Mouse (Mus musculus): ENCODE results near the gene Vamp2. TPM values are rescaled to one million over a fixed set of nuclear protein-coding genes. Genes with fewer than 3 reads are reported as not detected.
A peak's percentile ranks its signal among the peaks of the same experiment; 100 is the strongest.

Gene Vamp2
- polyA plus RNA-seq, 1 experiment from 2014 or later = 64.0 TPM

DNA sequence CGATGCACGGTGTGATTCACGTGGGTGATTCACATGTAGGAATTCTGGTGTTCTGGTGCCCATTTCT is 37.4 kb downstream of the Vamp2 start, which contains the start of gene Aloxe3:
TSS of gene Aloxe3 (plus strand) at position 45 of the 67 bp plus-strand sequence.
- Histone ChIP-seq H3K9me3 (ENCODE audit: low read depth, low read length) (no peaks in the 10 kb centered on the region), H3K27ac (ENCODE audit: low read depth) (peak within 1 kb of the TSS; percentile 55; the same call in 1 of the 2 replicates), H3K4me2 (peak within 1 kb of the TSS; percentile 77), H3K9ac (peak within 1 kb of the TSS; percentile 54), H3K4me3 (ENCODE audit: low read depth, low read length) (peak within 1 kb of the TSS; percentile 61), H3K4me1 (ENCODE audit: insufficient read depth) (peaks cover 6% of the 10 kb centered on the region), H3K27me3 (ENCODE audit: insufficient read depth, low read length) (no peaks in the 10 kb centered on the region), H3K36me3 (ENCODE audit: insufficient read depth) (no peaks in the 10 kb centered on the region)
- ATAC-seq (ENCODE audit: insufficient read depth) (no peak), DNase-seq (no peak)
- 0% methylated on average over 3 of the region's 3 CpGs for WGBS
- TF ChIP-seq CTCF (IDR thresholded peaks at IDR 0.05; ENCODE audit: low read depth) = no peak

DNA sequence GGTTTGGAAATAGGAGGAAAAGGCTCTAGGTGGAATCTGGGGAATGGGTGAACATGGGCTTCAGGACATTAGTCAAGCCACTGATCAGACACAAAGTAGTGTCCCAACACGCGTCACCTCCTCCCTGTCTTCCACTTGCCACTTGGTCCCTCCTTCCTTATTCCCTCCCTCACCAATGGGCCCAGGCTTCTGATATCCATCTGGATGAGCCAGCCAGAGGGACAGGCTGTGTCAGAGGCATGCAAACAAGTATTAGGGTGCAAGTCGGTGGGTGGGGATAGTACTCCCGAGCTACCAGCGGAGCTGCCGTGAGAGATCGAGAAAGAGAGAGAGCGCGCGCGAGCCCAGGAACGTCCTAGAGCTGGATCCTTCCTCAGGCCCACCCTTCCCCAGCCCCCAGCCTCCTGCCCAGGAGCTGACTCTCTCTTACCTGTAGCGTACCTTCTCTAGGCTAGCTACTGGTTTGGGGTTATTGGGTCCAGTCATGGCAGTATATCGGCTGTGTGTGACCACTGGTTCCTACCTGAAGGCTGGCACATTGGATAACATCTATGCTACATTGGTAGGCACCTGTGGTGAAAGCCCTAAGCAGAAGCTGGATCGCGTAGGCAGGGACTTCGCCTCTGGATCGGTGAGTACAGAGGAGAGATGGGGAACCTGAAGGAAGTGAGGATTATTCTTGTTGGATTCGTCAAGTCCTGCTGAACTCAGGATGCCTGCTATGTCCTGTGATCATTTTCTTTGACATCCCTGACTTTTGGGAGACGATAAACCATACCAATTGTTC is 37.8 kb downstream of the Vamp2 start:
- Histone ChIP-seq H3K9me3 (ENCODE audit: low read depth, low read length) (no peaks in the 10 kb centered on the region), H3K4me1 (ENCODE audit: insufficient read depth) (peaks cover 6% of the 10 kb centered on the region), H3K4me2 (peak overlapping the region; percentile 77), H3K36me3 (ENCODE audit: insufficient read depth) (no peaks in the 10 kb centered on the region), H3K27me3 (ENCODE audit: insufficient read depth, low read length) (no peaks in the 10 kb centered on the region), H3K27ac (ENCODE audit: low read depth) (no peak overlapping the region), H3K9ac (peak overlapping the region; percentile 54), H3K4me3 (ENCODE audit: low read depth, low read length) (peak overlapping the region; percentile 61)
- no peak for TF ChIP-seq CTCF (IDR thresholded peaks at IDR 0.05; ENCODE audit: low read depth)
- peak; percentile 29 for DNase-seq
- no peak for ATAC-seq (ENCODE audit: insufficient read depth)
- 10% methylated on average over 20 of the region's 20 CpGs for WGBS

DNA sequence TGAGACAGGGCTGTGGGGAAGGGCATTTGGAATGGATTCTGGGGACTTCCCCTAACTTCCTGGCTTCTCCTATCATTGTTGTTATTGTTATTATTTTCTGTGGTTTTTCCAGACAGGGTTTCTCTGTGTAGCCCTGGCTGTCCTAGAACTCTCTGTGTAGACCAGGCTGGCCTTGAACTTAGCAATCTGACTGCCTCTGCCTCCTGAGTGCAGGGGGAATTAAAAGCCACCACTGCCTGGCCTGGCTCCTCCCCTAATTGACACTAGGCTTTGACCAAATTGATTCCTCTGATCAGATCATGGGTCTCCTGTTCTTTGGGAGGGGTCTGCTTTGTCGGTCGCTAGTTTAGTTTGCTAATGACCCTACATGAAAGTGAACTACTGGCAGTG is 38.4 kb downstream of the Vamp2 start:
- 51% methylated on average over 2 of the region's 2 CpGs for WGBS
- DNase-seq = no peak
- Histone ChIP-seq H3K4me3 (ENCODE audit: low read depth, low read length) (peak overlapping the region; percentile 61), H3K27me3 (ENCODE audit: insufficient read depth, low read length) (no peaks in the 10 kb centered on the region), H3K4me2 (peak overlapping the region; percentile 77), H3K9me3 (ENCODE audit: low read depth, low read length) (no peaks in the 10 kb centered on the region), H3K27ac (ENCODE audit: low read depth) (no peak overlapping the region), H3K4me1 (ENCODE audit: insufficient read depth) (peaks cover 6% of the 10 kb centered on the region), H3K36me3 (ENCODE audit: insufficient read depth) (no peaks in the 10 kb centered on the region), H3K9ac (peak overlapping the region; percentile 54)
- no peak for ATAC-seq (ENCODE audit: insufficient read depth)
- TF ChIP-seq CTCF (IDR thresholded peaks at IDR 0.05; ENCODE audit: low read depth) = no peak

DNA sequence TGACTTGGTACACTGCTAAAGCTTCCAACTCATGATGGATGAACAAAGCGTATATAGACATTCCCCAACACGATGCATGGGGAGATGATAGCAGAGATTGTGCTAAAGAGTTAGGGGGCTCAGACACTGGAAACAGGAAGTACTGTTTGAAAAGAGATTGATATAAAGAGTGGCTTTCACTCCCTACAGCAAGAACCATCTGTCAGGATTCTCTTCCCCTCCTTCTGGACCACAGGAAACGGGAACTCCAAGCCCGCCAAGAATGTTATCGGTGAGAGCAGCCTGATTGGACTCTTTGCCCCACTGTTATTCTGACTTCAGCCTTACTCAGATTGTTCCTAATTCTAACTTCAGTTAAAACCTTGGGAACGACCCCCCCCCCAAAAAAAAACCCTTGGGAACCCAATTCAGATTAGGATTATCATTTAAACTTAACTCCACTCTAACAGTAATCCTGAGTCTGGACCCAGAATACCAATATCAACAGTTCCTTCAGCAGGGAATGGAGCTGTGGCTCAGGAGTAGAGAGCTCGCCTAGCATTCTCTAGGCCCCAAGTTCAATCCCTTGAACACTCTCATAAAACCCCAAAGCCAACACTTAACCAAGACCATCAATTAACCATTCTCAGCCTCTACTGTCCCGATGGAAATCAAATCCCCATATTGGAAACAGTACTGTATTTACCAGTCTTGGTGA is 40.3 kb downstream of the Vamp2 start:
- ATAC-seq (ENCODE audit: insufficient read depth) (no peak), DNase-seq (peak; percentile 9)
- H3K9me3 ChIP-seq (ENCODE audit: low read depth, low read length) = no peaks in the 10 kb centered on the region
- H3K9ac ChIP-seq = no peak overlapping the region
- no peaks in the 10 kb centered on the region for H3K36me3 ChIP-seq (ENCODE audit: insufficient read depth)
- WGBS = 54% methylated on average over 8 of the region's 8 CpGs
- H3K27me3 ChIP-seq (ENCODE audit: insufficient read depth, low read length) = no peaks in the 10 kb centered on the region
- no peak overlapping the region for H3K4me2 ChIP-seq
- H3K4me3 ChIP-seq (ENCODE audit: low read depth, low read length) = no peak overlapping the region
- H3K27ac ChIP-seq (ENCODE audit: low read depth) = no peak overlapping the region
- H3K4me1 ChIP-seq (ENCODE audit: insufficient read depth) = peaks cover 6% of the 10 kb centered on the region
- TF ChIP-seq CTCF (IDR thresholded peaks at IDR 0.05; ENCODE audit: low read depth) = no peak

DNA sequence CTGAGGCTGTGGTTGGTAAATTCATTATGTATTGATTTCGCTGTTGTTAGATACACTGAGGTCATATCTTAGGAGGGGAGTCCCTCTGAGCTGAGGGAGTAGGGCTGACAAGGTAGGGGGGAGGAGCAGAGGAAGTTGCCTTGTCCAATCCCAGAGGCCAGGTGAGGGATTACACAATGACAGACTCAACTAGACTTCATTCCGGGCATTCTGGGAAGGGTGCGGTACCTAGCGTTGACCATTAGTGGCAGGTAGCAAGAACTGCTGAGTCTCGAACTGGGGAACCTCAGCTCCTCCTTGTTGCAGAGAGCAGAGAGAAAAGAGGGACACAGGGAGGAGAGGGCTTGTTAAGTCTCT is 45.3 kb downstream of the Vamp2 start:
- H3K27ac ChIP-seq (ENCODE audit: low read depth) = no peak overlapping the region
- DNase-seq (no peak), ATAC-seq (ENCODE audit: insufficient read depth) (0 out of 2 replicates have a peak, but pooled peaks have one; percentile 4)
- H3K4me1 ChIP-seq (ENCODE audit: insufficient read depth) = no peaks in the 10 kb centered on the region
- H3K9ac ChIP-seq = peak overlapping the region; percentile 41; the same call in 1 of the 2 replicates
- H3K4me3 ChIP-seq (ENCODE audit: low read depth, low read length) = peak overlapping the region; percentile 45
- 21% methylated on average over 5 of the region's 5 CpGs for WGBS
- no peaks in the 10 kb centered on the region for H3K27me3 ChIP-seq (ENCODE audit: insufficient read depth, low read length)
- no peaks in the 10 kb centered on the region for H3K9me3 ChIP-seq (ENCODE audit: low read depth, low read length)
- peak overlapping the region; percentile 68 for H3K4me2 ChIP-seq
- H3K36me3 ChIP-seq (ENCODE audit: insufficient read depth) = no peaks in the 10 kb centered on the region
- no peak for TF ChIP-seq CTCF (IDR thresholded peaks at IDR 0.05; ENCODE audit: low read depth)

DNA sequence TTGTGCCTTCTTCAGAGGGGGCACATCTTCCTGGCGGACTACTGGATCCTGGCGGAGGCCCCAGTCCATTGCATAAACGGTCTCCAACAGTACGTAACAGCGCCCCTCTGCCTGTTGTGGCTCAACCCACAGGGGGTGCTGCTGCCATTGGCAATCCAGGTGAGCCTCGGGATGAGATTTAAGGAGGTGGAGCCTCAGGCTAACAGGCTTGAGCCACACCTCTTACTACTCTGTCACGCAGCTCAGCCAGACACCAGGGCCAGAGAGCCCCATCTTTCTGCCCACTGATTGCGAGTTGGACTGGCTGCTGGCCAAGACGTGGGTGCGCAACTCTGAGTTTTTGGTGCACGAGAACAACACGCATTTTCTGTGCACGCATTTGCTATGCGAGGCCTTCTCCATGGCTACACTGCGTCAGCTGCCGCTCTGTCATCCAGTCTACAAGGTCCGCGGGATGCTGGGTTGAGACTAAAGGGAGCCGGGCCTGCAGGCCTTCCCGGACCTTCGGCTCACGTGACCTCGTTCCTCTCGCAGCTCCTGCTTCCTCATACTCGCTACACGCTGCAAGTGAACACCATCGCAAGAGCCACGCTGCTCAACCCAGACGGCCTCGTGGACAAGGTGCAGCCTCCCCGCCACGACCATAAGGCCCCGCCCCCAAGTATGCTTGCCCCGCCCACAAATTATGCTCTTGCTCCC is 45.8 kb downstream of the Vamp2 start:
- H3K27me3 ChIP-seq (ENCODE audit: insufficient read depth, low read length) = no peaks in the 10 kb centered on the region
- no peak overlapping the region for H3K27ac ChIP-seq (ENCODE audit: low read depth)
- peak overlapping the region; percentile 68 for H3K4me2 ChIP-seq
- H3K36me3 ChIP-seq (ENCODE audit: insufficient read depth) = no peaks in the 10 kb centered on the region
- peak; percentile 75 for DNase-seq
- peak; percentile 72 for TF ChIP-seq CTCF (IDR thresholded peaks at IDR 0.05; ENCODE audit: low read depth)
- peak overlapping the region; percentile 45 for H3K4me3 ChIP-seq (ENCODE audit: low read depth, low read length)
- WGBS = under 1% methylated on average over 34 of the region's 34 CpGs
- H3K9me3 ChIP-seq (ENCODE audit: low read depth, low read length) = no peaks in the 10 kb centered on the region
- peak; percentile 79 for ATAC-seq (ENCODE audit: insufficient read depth)
- H3K9ac ChIP-seq = peak overlapping the region; percentile 41
- no peaks in the 10 kb centered on the region for H3K4me1 ChIP-seq (ENCODE audit: insufficient read depth)

DNA sequence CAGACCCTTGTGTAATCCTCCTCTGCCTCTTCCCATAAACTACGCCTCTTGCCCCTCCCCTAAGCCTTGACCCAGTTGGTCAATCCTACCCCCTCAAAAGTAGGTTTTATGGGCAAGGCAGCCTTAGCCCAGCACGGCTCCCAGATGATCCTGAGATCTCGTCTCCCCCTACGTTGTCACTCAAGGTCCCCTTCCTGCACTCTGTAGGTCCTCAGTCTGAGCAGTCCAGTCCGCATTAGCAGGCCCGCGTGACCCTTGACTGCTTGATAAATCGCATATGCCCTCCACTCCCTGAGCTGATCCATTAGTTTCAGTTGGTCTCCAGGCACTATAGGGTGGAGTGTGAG is 46.3 kb downstream of the Vamp2 start:
- TF ChIP-seq CTCF (IDR thresholded peaks at IDR 0.05; ENCODE audit: low read depth) = no peak
- H3K4me2 ChIP-seq = peak overlapping the region; percentile 68
- no peaks in the 10 kb centered on the region for H3K9me3 ChIP-seq (ENCODE audit: low read depth, low read length)
- 23% methylated on average over 8 of the region's 8 CpGs for WGBS
- H3K9ac ChIP-seq = peak overlapping the region; percentile 41
- ATAC-seq (ENCODE audit: insufficient read depth) = peak; percentile 58
- DNase-seq = no peak
- H3K27ac ChIP-seq (ENCODE audit: low read depth) = no peak overlapping the region
- H3K4me3 ChIP-seq (ENCODE audit: low read depth, low read length) = peak overlapping the region; percentile 45
- no peaks in the 10 kb centered on the region for H3K27me3 ChIP-seq (ENCODE audit: insufficient read depth, low read length)
- no peaks in the 10 kb centered on the region for H3K4me1 ChIP-seq (ENCODE audit: insufficient read depth)
- H3K36me3 ChIP-seq (ENCODE audit: insufficient read depth) = no peaks in the 10 kb centered on the region
